Comparison of ENCODE assay signal across 8 mouse cellular contexts in the genomic region with DNA sequence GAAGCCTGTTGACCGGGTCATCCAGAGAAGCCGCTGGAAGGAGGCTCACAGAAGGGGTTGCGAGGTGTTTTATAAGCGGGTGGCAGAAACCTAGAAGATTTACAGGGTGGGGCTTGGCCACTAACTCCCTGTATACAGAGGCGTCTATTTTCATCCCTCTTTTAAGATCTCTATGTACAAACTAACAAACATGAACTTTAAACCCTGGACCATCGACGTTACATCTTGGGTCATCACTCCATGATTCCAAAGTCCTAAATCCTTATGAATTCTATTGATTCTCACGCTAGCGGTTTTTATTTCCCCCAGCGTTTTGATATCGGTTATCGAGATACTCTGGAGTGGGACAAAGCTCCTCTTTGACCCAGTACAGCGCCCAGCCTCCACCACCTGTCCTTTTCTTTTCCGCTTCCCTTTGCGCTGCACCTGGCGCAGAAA. TPM values are rescaled to one million over a fixed set of nuclear protein-coding genes. Genes with fewer than 3 reads are reported as not detected.
A peak's percentile ranks its signal among the peaks of the same experiment; 100 is the strongest.
DNase-seq lines count a peak whose midpoint lies in the region; ATAC-seq and TF ChIP-seq lines count a peak whose summit lies in the region.

No protein-coding gene starts in this region.

- peak overlapping the region; percentile 90 for H3K4me3 ChIP-seq in layer of hippocampus, adult 2 months
- H3K4me3 ChIP-seq in embryonic facial prominence, embryonic 12.5 days = peak overlapping the region; percentile 48
- peak overlapping the region; percentile 82 for H3K4me3 ChIP-seq in hindbrain, embryonic 16.5 days (ENCODE audit: low read length)
- peak overlapping the region; percentile 83 for H3K4me3 ChIP-seq in midbrain, embryonic 16.5 days (ENCODE audit: low read depth, low read length)

- no peak for TF ChIP-seq CTCF in layer of hippocampus, adult 2 months (conservative IDR thresholded peaks at IDR 0.05)

- H3K9me3 ChIP-seq in embryonic facial prominence, embryonic 12.5 days = no peaks in the 10 kb centered on the region
- no peaks in the 10 kb centered on the region for H3K9me3 ChIP-seq in hindbrain, embryonic 16.5 days (ENCODE audit: control insufficient read depth, low read length)
- H3K9me3 ChIP-seq in midbrain, embryonic 16.5 days (replicated peaks; ENCODE audit: control insufficient read depth, low read length, poor library complexity, severe bottlenecking) = no peaks in the 10 kb centered on the region

- peak overlapping the region; percentile 97 for H3K27ac ChIP-seq in layer of hippocampus, adult 2 months
- H3K27ac ChIP-seq in embryonic facial prominence, embryonic 12.5 days = no peak overlapping the region
- peak overlapping the region; percentile 80 for H3K27ac ChIP-seq in hindbrain, embryonic 16.5 days (ENCODE audit: low read depth, low read length)
- H3K27ac ChIP-seq in midbrain, embryonic 16.5 days (ENCODE audit: low read length) = peak overlapping the region; percentile 76; the same call in 1 of the 2 replicates

- peak overlapping the region; percentile 94 for H3K4me2 ChIP-seq in embryonic facial prominence, embryonic 12.5 days (replicated peaks)
- H3K4me2 ChIP-seq in hindbrain, embryonic 16.5 days (ENCODE audit: low read length) = peak overlapping the region; percentile 95
- peak overlapping the region; percentile 85 for H3K4me2 ChIP-seq in midbrain, embryonic 16.5 days (ENCODE audit: low read length)

- H3K9ac ChIP-seq in embryonic facial prominence, embryonic 12.5 days = no peak overlapping the region
- peak overlapping the region; percentile 89 for H3K9ac ChIP-seq in hindbrain, embryonic 16.5 days (ENCODE audit: low read depth, low read length)
- H3K9ac ChIP-seq in midbrain, embryonic 16.5 days (ENCODE audit: low read depth, low read length) = peak overlapping the region; percentile 89

- DNase-seq in layer of hippocampus, adult 2 months (ENCODE audit: low spot score in 2 of 2) = no peak
- no peak for DNase-seq in layer of hippocampus, adult 9-11 months
- no peak for DNase-seq in c-Kit-positive CD71-positive TER-119-positive erythroid progenitor cells, embryonic 14.5 days (ENCODE audit: low spot score)
- no peak for DNase-seq in urinary bladder, postnatal 25 days (ENCODE audit: low spot score)
- no peak for DNase-seq in layer of hippocampus, adult 18-20 months (ENCODE audit: low spot score in 2 of 2)

- H3K27me3 ChIP-seq in embryonic facial prominence, embryonic 12.5 days = peaks cover 62% of the 10 kb centered on the region
- H3K27me3 ChIP-seq in hindbrain, embryonic 16.5 days (replicated peaks; ENCODE audit: control insufficient read depth, insufficient read depth, low read length) = peaks cover 7% of the 10 kb centered on the region
- peaks cover 15% of the 10 kb centered on the region for H3K27me3 ChIP-seq in midbrain, embryonic 16.5 days (ENCODE audit: control insufficient read depth, insufficient read depth, low read depth, low read length)

- no peaks in the 10 kb centered on the region; the same call in 1 of the 2 replicates for H3K4me1 ChIP-seq in embryonic facial prominence, embryonic 12.5 days
- peaks cover 4% of the 10 kb centered on the region for H3K4me1 ChIP-seq in hindbrain, embryonic 16.5 days (ENCODE audit: control insufficient read depth, insufficient read depth, low read depth, low read length)
- H3K4me1 ChIP-seq in midbrain, embryonic 16.5 days (ENCODE audit: control insufficient read depth, insufficient read depth, low read length) = peaks cover 7% of the 10 kb centered on the region

- ATAC-seq in embryonic facial prominence, embryonic 12.5 days (ENCODE audit: insufficient number of reproducible peaks, insufficient read depth, low FRiP score, low TSS enrichment) = no peak
- no peak for ATAC-seq in hindbrain, embryonic 16.5 days
- ATAC-seq in midbrain, embryonic 16.5 days = no peak

- no peaks in the 10 kb centered on the region for H3K36me3 ChIP-seq in embryonic facial prominence, embryonic 12.5 days
- H3K36me3 ChIP-seq in hindbrain, embryonic 16.5 days (ENCODE audit: control insufficient read depth, insufficient read depth, low read length) = no peaks in the 10 kb centered on the region
- H3K36me3 ChIP-seq in midbrain, embryonic 16.5 days (ENCODE audit: control insufficient read depth, insufficient read depth, low read length) = no peaks in the 10 kb centered on the region

- WGBS in embryonic facial prominence, embryonic 12.5 days = 11% methylated on average over 16 of the region's 16 CpGs
- 11% methylated on average over 16 of the region's 16 CpGs for WGBS in hindbrain, embryonic 16.5 days
- WGBS in midbrain, embryonic 16.5 days = 11% methylated on average over 16 of the region's 16 CpGs

RNA-seq across cellular contexts. Expression of a gene that starts 0.8 kb away (rescaled TPM):
- total RNA-seq in layer of hippocampus, adult 2 months (2021) = 100 to 1,000 TPM; 152 to 157 TPM
- 2.8 and 3.3 TPM in 2 replicates for polyA plus RNA-seq in embryonic facial prominence, embryonic 12.5 days (2016; fragmentation: Nextera tagmentation; extraction: Ambion mirVana)
- polyA plus RNA-seq in hindbrain, embryonic 16.5 days (2015; fragmentation: Nextera tagmentation; extraction: Ambion mirVana) = 23.8 and 27.5 TPM in 2 replicates
- polyA plus RNA-seq in midbrain, embryonic 16.5 days (2015; fragmentation: Nextera tagmentation; extraction: Ambion mirVana) = 25.9 and 27.3 TPM in 2 replicates
- total RNA-seq in layer of hippocampus, adult 18-20 months (2021) = 100 to 1,000 TPM; 136 to 145 TPM

RNA-seq across cellular contexts. Expression of a gene that starts 36.8 kb away (rescaled TPM):
- 10 to 100 TPM in 1 of 2 experiments, 1 to 10 TPM in 1; 9.9 to 10.0 TPM for total RNA-seq in layer of hippocampus, adult 2 months (2021)
- 19.9 and 20.6 TPM in 2 replicates for polyA plus RNA-seq in embryonic facial prominence, embryonic 12.5 days (2016; fragmentation: Nextera tagmentation; extraction: Ambion mirVana)
- polyA plus RNA-seq in hindbrain, embryonic 16.5 days (2015; fragmentation: Nextera tagmentation; extraction: Ambion mirVana) = 11.9 and 12.1 TPM in 2 replicates
- 9.9 and 11.3 TPM in 2 replicates for polyA plus RNA-seq in midbrain, embryonic 16.5 days (2015; fragmentation: Nextera tagmentation; extraction: Ambion mirVana)
- 1 to 10 TPM; 9.6 TPM for total RNA-seq in layer of hippocampus, adult 18-20 months (2021)

RNA-seq across cellular contexts. Expression of a gene that starts 58.0 kb away (rescaled TPM):
- 100 to 1,000 TPM; 361 to 383 TPM for total RNA-seq in layer of hippocampus, adult 2 months (2021)
- 407 and 442 TPM in 2 replicates for polyA plus RNA-seq in embryonic facial prominence, embryonic 12.5 days (2016; fragmentation: Nextera tagmentation; extraction: Ambion mirVana)
- 427 and 492 TPM in 2 replicates for polyA plus RNA-seq in hindbrain, embryonic 16.5 days (2015; fragmentation: Nextera tagmentation; extraction: Ambion mirVana)
- 367 and 376 TPM in 2 replicates for polyA plus RNA-seq in midbrain, embryonic 16.5 days (2015; fragmentation: Nextera tagmentation; extraction: Ambion mirVana)
- total RNA-seq in layer of hippocampus, adult 18-20 months (2021) = 100 to 1,000 TPM; 395 to 403 TPM

RNA-seq across cellular contexts. Expression of a gene that starts 58.2 kb away (rescaled TPM):
- total RNA-seq in layer of hippocampus, adult 2 months (2021) = 10 to 100 TPM; 42.8 to 46.4 TPM
- 80.8 and 83.3 TPM in 2 replicates for polyA plus RNA-seq in embryonic facial prominence, embryonic 12.5 days (2016; fragmentation: Nextera tagmentation; extraction: Ambion mirVana)
- polyA plus RNA-seq in hindbrain, embryonic 16.5 days (2015; fragmentation: Nextera tagmentation; extraction: Ambion mirVana) = 72.1 and 78.4 TPM in 2 replicates
- 73.7 and 74.6 TPM in 2 replicates for polyA plus RNA-seq in midbrain, embryonic 16.5 days (2015; fragmentation: Nextera tagmentation; extraction: Ambion mirVana)
- 10 to 100 TPM; 46.2 to 50.1 TPM for total RNA-seq in layer of hippocampus, adult 18-20 months (2021)
